In the genomic region with DNA sequence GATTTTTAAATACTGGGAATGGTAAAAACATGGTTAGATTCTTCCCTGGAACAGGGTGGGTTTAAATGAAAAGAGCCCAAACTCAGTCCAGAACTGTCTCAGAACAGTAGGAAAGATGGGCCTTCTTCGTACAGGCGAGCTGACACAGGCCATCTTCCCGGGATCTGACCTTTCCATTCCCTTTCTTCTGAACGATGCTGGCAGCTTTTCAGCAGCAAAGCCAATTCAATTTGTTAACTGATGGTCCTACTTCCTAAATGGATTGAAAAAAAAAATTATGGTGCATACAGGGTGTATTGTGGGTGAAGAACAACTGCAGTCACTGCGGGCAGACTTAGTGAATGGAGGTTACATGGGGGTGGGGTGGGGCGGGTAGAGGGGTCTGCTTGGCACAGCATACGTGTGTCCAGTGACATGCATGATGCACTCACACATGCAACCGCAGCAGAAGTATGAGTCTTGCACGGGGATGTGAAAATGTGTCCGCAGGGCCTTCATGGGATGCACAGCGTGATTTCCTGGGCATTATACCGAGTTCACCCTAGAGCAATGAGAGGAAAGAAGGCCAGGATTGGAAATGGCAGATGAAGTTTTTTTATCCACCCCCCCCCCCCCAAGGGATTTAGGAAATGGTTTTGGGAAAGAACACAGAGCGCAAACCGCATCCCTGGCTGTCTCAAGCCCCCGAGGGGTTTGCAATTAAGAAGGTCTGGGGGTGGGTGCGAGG, we compare ENCODE assay signal across 8 mouse cellular contexts. TPM values are rescaled to one million over a fixed set of nuclear protein-coding genes. Genes with fewer than 3 reads are reported as not detected.
A peak's percentile ranks its signal among the peaks of the same experiment; 100 is the strongest.
DNase-seq lines count a peak whose midpoint lies in the region; ATAC-seq and TF ChIP-seq lines count a peak whose summit lies in the region.

No protein-coding gene starts in this region.

- no peaks in the 10 kb centered on the region for H3K79me3 ChIP-seq in C2C12 (ENCODE audit: low read depth)

- no peak for ATAC-seq in erythroblast, adult 5-6 weeks (replicated peaks; ENCODE audit: low FRiP score, poor library complexity, severe bottlenecking)
- no peak for ATAC-seq in embryonic facial prominence, embryonic 15.5 days (ENCODE audit: insufficient number of reproducible peaks, low FRiP score, low TSS enrichment, low read depth)
- no peak for ATAC-seq in limb, embryonic 15.5 days (ENCODE audit: insufficient number of reproducible peaks, low FRiP score, low TSS enrichment, low read depth)
- no peak; the same call in none of the 2 replicates for ATAC-seq in frontal cortex, adult (ENCODE audit: low TSS enrichment)

- peak overlapping the region; percentile 85 for H3K27ac ChIP-seq in embryonic facial prominence, embryonic 15.5 days (replicated peaks)
- peak overlapping the region; percentile 85 for H3K27ac ChIP-seq in limb, embryonic 15.5 days

- no peaks in the 10 kb centered on the region for H3K79me2 ChIP-seq in C2C12 (ENCODE audit: control insufficient read depth, insufficient read depth)

- H3K4me3 ChIP-seq in erythroblast, embryonic 14.5 days (replicated peaks): peak overlapping the region; percentile 53
- peak overlapping the region; percentile 39 for H3K4me3 ChIP-seq in C2C12 (ENCODE audit: insufficient read depth, poor library complexity, severe bottlenecking)
- peak overlapping the region; percentile 69 for H3K4me3 ChIP-seq in embryonic facial prominence, embryonic 15.5 days (replicated peaks)
- peak overlapping the region; percentile 69 for H3K4me3 ChIP-seq in limb, embryonic 15.5 days

- H3K4me1 ChIP-seq in erythroblast, embryonic 14.5 days (ENCODE audit: control insufficient read depth): peaks cover 8% of the 10 kb centered on the region
- H3K4me1 ChIP-seq in embryonic facial prominence, embryonic 15.5 days: peaks cover 11% of the 10 kb centered on the region; the same call in 1 of the 2 replicates
- H3K4me1 ChIP-seq in limb, embryonic 15.5 days: peaks cover 11% of the 10 kb centered on the region

- WGBS in embryonic facial prominence, embryonic 15.5 days: 20% methylated on average over 16 of the region's 16 CpGs
- 23% methylated on average over 16 of the region's 16 CpGs for WGBS in limb, embryonic 15.5 days

- no peak for DNase-seq in retina, postnatal 1 day
- DNase-seq in urinary bladder, adult 2 months (ENCODE audit: low spot score): no peak

- TF ChIP-seq CTCF in C2C12 (IDR thresholded peaks at IDR 0.05; ENCODE audit: control insufficient read depth, insufficient read depth, insufficient read length): no peak

- H3ac ChIP-seq in C2C12 (ENCODE audit: control insufficient read depth, insufficient read length, low read depth): peak overlapping the region; percentile 13

- no peaks in the 10 kb centered on the region for H3K36me3 ChIP-seq in erythroblast, embryonic 14.5 days (ENCODE audit: control insufficient read depth)
- H3K36me3 ChIP-seq in C2C12 (ENCODE audit: control insufficient read depth, insufficient read depth): no peaks in the 10 kb centered on the region
- H3K36me3 ChIP-seq in embryonic facial prominence, embryonic 15.5 days: no peaks in the 10 kb centered on the region
- H3K36me3 ChIP-seq in limb, embryonic 15.5 days: no peaks in the 10 kb centered on the region

- peak overlapping the region; percentile 67 for H3K9ac ChIP-seq in embryonic facial prominence, embryonic 15.5 days
- peak overlapping the region; percentile 62; the same call in 1 of the 2 replicates for H3K9ac ChIP-seq in limb, embryonic 15.5 days

- H3K9me3 ChIP-seq in erythroblast, embryonic 14.5 days (ENCODE audit: control insufficient read depth, low read length): no peaks in the 10 kb centered on the region
- no peaks in the 10 kb centered on the region for H3K9me3 ChIP-seq in embryonic facial prominence, embryonic 15.5 days (replicated peaks)
- H3K9me3 ChIP-seq in limb, embryonic 15.5 days: no peaks in the 10 kb centered on the region

- H3K4me2 ChIP-seq in embryonic facial prominence, embryonic 15.5 days (replicated peaks): peak overlapping the region; percentile 71
- H3K4me2 ChIP-seq in limb, embryonic 15.5 days: peak overlapping the region; percentile 89

- peaks cover 32% of the 10 kb centered on the region for H3K27me3 ChIP-seq in erythroblast, embryonic 14.5 days (ENCODE audit: control insufficient read depth)
- H3K27me3 ChIP-seq in C2C12 (ENCODE audit: control insufficient read depth, insufficient read depth, insufficient read length): no peaks in the 10 kb centered on the region
- H3K27me3 ChIP-seq in embryonic facial prominence, embryonic 15.5 days: no peaks in the 10 kb centered on the region
- H3K27me3 ChIP-seq in limb, embryonic 15.5 days: no peaks in the 10 kb centered on the region

TF ChIP-seq in C2C12, 6 proteins besides CTCF, POLR2A, EP300 and RAD21:
- TF ChIP-seq FOSL1 (IDR thresholded peaks at IDR 0.05; ENCODE audit: insufficient read depth, low read length, poor library complexity, severe bottlenecking): no peak
- no peak for TF ChIP-seq USF1 (IDR thresholded peaks at IDR 0.05; ENCODE audit: low read depth)

RNA-seq across cellular contexts. Expression of a gene that starts 0.6 kb away (rescaled TPM):
- 0.01 TPM in 1 of 2 replicates, not detected in the other for polyA plus RNA-seq in erythroblast, embryonic 14.5 days (2012)
- total RNA-seq in erythroblast, adult 5-6 weeks (2015; ENCODE audit: low replicate concordance): 1.9 TPM in 1 of 2 replicates, not detected in the other
- 0.14 and 1.3 TPM in 2 replicates for total RNA-seq in erythroblast, adult 5-6 weeks (2017; ENCODE audit: low replicate concordance)
- polyA plus RNA-seq in C2C12 (2012; fragmentation: generic; extraction: Trizol): 1.5 TPM
- 5.4 and 5.8 TPM in 2 replicates for polyA plus RNA-seq in embryonic facial prominence, embryonic 15.5 days (2015; fragmentation: Nextera tagmentation; extraction: Ambion mirVana)
- 5.7 and 6.0 TPM in 2 replicates for polyA plus RNA-seq in limb, embryonic 15.5 days (2015; fragmentation: Nextera tagmentation; extraction: Ambion mirVana)
- 9.5 and 10.4 TPM in 2 replicates for polyA plus RNA-seq in urinary bladder, adult 2 months (2012; rRNA removed)
